Mouse (Mus musculus): ENCODE results near the gene Mrpl14.

DNA sequence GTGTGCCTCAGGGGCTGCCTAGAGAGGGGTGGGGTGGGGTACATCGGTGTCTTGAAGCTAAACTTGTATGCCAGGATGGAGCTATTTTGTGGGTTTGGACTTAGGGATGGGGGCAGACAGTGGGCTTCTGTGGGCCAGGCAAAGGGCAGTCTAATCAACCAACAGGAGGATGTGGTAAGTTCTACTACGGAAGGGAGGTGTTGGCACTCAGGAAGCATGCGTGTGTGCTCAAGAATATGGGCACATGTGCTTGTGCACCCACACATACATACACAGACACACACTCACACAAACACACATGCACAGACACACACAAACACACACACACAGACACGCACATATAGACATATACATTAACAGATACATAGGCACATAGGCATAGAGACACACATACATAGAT is 61.2 kb downstream of the Mrpl14 start:
- TF ChIP-seq CTCF (IDR thresholded peaks at IDR 0.05; ENCODE audit: low read depth, low read length) (no peak), POLR2A (IDR thresholded peaks at IDR 0.05; ENCODE audit: extremely low read depth, insufficient read depth, low read length) (no peak)

Data from liver, adult 2 months (tissue).